Mouse (Mus musculus) embryonic facial prominence, embryonic 15.5 days (tissue): ENCODE measurements around the gene Echdc3. TPM values are rescaled to one million over a fixed set of nuclear protein-coding genes. Genes with fewer than 3 reads are reported as not detected.

Experiments used
- ATAC-seq: fragments of 200-750 bp; cut with Nextera tagmentation; 2 replicates; pipeline ENCODE4 v1.8.0; 2017; ENCODE audit warnings: low read depth, moderate TSS enrichment; ENCODE audit not compliant: insufficient number of reproducible peaks, low FRiP score, low TSS enrichment
- H3K27ac ChIP-seq: fragments of 300-500 bp; sonication (generic); replicated peaks from 2 replicates; pipeline ENCODE4 v1.5.1; 2015; ENCODE audit warnings: mild to moderate bottlenecking, inconsistent platforms
- H3K27me3 ChIP-seq: fragments of 300-500 bp; sonication (generic); 2 replicates; pipeline ENCODE4 v1.6.1; 2015; ENCODE audit warnings: inconsistent platforms
- H3K36me3 ChIP-seq: fragments of 300-500 bp; sonication (generic); 2 replicates; pipeline ENCODE4 v1.6.1; 2015; ENCODE audit warnings: mild to moderate bottlenecking, inconsistent platforms
- H3K4me1 ChIP-seq: fragments of 300-500 bp; sonication (generic); 2 replicates; pipeline ENCODE4 v1.6.1; 2015; ENCODE audit warnings: inconsistent platforms
- H3K4me2 ChIP-seq: fragments of 300-500 bp; sonication (generic); replicated peaks from 2 replicates; pipeline ENCODE4 v1.6.1; 2015; ENCODE audit warnings: mild to moderate bottlenecking, inconsistent platforms
- H3K4me3 ChIP-seq: fragments of 300-500 bp; sonication (generic); replicated peaks from 2 replicates; pipeline ENCODE4 v1.5.1; 2015; ENCODE audit warnings: mild to moderate bottlenecking, inconsistent platforms
- H3K9ac ChIP-seq: fragments of 300-500 bp; sonication (generic); 2 replicates; pipeline ENCODE4 v1.6.1; 2015; ENCODE audit warnings: inconsistent platforms
- H3K9me3 ChIP-seq: fragments of 300-500 bp; sonication (generic); replicated peaks from 2 replicates; pipeline ENCODE4 v1.6.1; 2016; ENCODE audit warnings: inconsistent platforms
- WGBS: fragments of 180-500 bp; shearing (Covaris S2); methylation state at CpG from one replicate; pipeline ENCODE4 v1.1.7; 2015; 5-methylcytosine and 5-hydroxymethylcytosine counted together
- polyA plus RNA-seq: library from polyadenylated mRNA; unstranded; fragments of >200 nt; fragmentation: Nextera tagmentation; extraction: Ambion mirVana; gene quantifications from 2 replicates; pipeline ENCODE4 v1.2.1, GENCODE M21; 2015

The Echdc3 gene
- polyA plus RNA-seq, 1 experiment from 2014 or later = 6.3 TPM

DNA sequence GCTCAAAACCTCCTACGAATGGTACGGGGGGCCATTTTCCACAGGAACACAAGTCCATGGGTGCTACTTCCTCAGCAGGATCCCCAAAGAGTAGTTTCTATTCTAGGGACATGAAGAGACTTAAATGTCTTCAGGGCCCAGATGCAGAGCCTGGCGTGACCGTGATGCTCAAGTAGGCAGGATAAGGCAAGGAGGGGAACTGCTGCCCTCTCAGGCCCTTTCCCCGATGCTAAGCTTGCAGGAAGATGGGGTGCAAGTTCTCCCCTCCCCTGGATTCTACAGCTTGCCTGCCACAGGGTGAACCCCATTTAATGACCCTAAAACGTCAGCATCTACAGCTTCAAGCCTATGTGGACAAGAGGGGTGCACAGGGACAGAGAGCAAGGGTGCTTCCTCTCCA lies 22.8 kb downstream of the Echdc3 start:
- WGBS = 89% methylated on average over 6 of the region's 6 CpGs
- ATAC-seq = no peak
- no peak overlapping the region for H3K9ac ChIP-seq
- no peak overlapping the region for H3K4me2 ChIP-seq
- no peak overlapping the region for H3K27ac ChIP-seq
- H3K36me3 ChIP-seq = no peaks in the 10 kb centered on the region
- H3K27me3 ChIP-seq = no peaks in the 10 kb centered on the region
- no peaks in the 10 kb centered on the region for H3K9me3 ChIP-seq
- peaks cover 20% of the 10 kb centered on the region for H3K4me1 ChIP-seq
- H3K4me3 ChIP-seq = no peak overlapping the region

DNA sequence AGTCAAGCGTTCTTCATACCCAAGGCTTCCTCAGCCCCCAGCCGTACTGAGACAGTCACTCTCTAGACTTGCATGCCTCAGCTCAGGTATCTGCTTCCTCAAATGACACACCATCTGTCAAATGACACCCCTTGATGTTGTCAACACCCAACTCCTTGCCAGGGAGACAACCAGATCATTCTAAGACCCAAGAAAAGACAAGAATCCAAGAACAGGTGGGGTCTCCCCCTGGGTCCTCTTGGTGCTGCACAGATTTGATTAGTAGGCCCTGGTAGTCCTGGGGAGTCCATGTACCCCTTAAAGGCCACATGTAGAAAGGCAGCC lies 23.2 kb downstream of the Echdc3 start:
- ATAC-seq = no peak
- Histone ChIP-seq H3K27me3 (no peaks in the 10 kb centered on the region), H3K4me3 (no peak overlapping the region), H3K9me3 (no peaks in the 10 kb centered on the region; the same call in 1 of the 2 replicates), H3K4me2 (no peak overlapping the region), H3K4me1 (peaks cover 17% of the 10 kb centered on the region), H3K36me3 (no peaks in the 10 kb centered on the region), H3K27ac (no peak overlapping the region), H3K9ac (no peak overlapping the region)
- WGBS = 75% methylated on average over 2 of the region's 2 CpGs

DNA sequence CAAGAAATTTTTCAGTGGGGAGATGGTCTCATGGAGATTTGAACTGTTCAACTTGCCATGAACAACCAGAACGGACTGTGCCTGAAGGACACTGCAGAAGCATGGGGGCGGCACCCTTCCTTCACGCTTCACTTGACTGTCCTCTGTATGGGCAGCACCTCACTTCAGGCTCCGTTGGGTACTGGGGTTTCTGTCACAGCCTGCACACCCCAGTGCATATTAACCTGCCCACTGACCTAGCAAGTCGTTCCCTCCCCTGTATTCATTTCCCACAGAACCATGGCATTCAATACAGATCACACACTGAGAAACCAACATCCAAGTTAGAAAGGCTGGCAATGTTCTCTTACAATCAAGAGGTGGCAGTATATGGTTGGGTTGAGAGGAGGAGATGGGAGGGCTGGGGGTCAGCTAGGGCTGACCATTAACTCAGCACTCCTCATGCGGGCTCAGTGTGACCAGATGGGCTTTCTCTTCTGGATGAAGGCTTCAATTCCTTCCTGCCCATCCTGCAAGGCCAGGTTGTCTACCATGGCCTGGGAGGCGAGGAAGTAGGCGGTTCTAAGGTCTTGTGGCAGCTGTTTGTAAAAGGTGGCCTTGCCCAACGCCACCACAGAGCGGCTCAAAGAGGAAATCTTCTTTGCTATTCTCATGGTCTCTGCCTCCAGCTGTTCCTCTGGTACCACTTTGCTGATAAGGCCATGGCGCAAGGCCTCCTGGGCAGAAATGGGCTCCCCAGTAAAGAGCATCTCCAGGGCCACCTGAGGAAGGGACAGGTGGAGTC lies 23.8 kb downstream of the Echdc3 start:
- H3K36me3 ChIP-seq = no peaks in the 10 kb centered on the region
- H3K9ac ChIP-seq = no peak overlapping the region
- H3K9me3 ChIP-seq = no peaks in the 10 kb centered on the region; the same call in 1 of the 2 replicates
- H3K4me1 ChIP-seq = peaks cover 12% of the 10 kb centered on the region
- H3K4me3 ChIP-seq = no peak overlapping the region
- H3K27ac ChIP-seq = no peak overlapping the region
- no peak overlapping the region for H3K4me2 ChIP-seq
- 84% methylated on average over 11 of the region's 11 CpGs for WGBS
- ATAC-seq = no peak
- no peaks in the 10 kb centered on the region for H3K27me3 ChIP-seq

DNA sequence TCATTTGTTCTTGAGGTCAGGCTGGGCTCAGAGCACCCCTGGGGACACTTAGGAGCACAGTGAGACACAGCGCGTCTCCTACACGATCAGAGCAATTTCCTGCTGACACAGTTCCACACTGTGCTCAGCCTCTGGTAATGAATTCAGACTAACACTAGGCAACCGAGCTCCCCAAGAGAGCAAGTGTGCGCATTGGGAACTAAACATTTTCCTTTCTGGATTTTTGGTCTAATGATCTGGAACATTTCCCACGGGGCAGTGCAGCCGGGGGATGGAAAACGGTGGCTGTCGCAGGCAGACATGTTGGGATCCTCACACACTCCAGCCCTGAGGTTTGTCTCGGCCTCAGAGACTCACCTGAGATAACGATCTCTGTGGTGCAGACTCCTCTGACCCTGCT lies 25.4 kb downstream of the Echdc3 start:
- Histone ChIP-seq H3K27me3 (no peaks in the 10 kb centered on the region), H3K9me3 (no peaks in the 10 kb centered on the region; the same call in 1 of the 2 replicates), H3K27ac (no peak overlapping the region), H3K4me3 (no peak overlapping the region), H3K4me1 (0 out of 2 replicates have a peak, but pooled peaks cover 5% of the 10 kb centered on the region), H3K4me2 (no peak overlapping the region), H3K9ac (no peak overlapping the region), H3K36me3 (no peaks in the 10 kb centered on the region)
- ATAC-seq = no peak
- WGBS = 55% methylated on average over 11 of the region's 11 CpGs

DNA sequence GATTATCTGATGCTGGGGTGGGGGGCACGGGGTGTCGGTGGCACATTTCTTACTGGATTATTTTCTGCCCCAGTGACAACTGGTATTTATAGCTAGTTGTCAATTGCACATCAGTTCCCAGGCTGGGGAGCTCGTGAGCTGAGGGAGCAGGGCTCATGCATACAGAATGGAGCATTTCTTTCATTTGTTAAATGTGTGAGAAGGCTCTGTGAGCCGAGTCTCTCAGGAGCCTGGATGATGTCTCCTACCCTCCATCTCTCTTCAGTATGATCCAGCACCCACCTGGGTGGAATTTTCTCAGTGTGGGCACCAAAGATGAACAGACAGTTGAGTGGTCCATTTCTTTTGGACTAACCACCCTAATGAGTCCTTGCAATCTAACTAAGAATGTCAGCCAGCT lies 25.9 kb downstream of the Echdc3 start:
- Histone ChIP-seq H3K4me2 (no peak overlapping the region), H3K9ac (no peak overlapping the region), H3K36me3 (no peaks in the 10 kb centered on the region), H3K4me1 (0 out of 2 replicates have a peak, but pooled peaks cover 5% of the 10 kb centered on the region), H3K27me3 (no peaks in the 10 kb centered on the region), H3K27ac (no peak overlapping the region), H3K9me3 (no peaks in the 10 kb centered on the region; the same call in 1 of the 2 replicates), H3K4me3 (no peak overlapping the region)
- no peak for ATAC-seq
- WGBS = 45% methylated on average over 4 of the region's 4 CpGs

DNA sequence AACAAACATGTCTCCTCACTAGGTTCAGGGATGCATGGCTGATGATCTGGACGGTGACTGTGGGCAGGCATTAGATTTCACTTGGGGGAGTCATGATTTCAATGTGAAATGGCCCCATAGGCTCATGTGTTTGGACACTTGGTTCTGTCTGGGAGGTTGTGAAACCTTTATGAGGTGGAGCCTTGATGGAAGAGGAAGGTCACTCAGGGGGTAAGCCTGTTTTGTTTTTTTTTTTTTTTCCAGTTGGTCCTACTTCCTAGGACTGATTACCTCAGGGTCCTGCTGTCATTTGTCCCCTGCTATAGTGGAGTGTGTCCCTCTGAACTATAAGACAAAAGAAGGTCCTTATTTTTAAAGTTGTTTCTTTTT lies 33.1 kb downstream of the Echdc3 start:
- WGBS = 67% methylated on average over 1 of the region's 1 CpGs
- no peak overlapping the region for H3K27ac ChIP-seq
- H3K4me1 ChIP-seq = no peaks in the 10 kb centered on the region
- H3K9me3 ChIP-seq = no peaks in the 10 kb centered on the region; the same call in 1 of the 2 replicates
- H3K36me3 ChIP-seq = no peaks in the 10 kb centered on the region
- H3K9ac ChIP-seq = no peak overlapping the region
- no peaks in the 10 kb centered on the region for H3K27me3 ChIP-seq
- ATAC-seq = no peak
- H3K4me2 ChIP-seq = no peak overlapping the region
- H3K4me3 ChIP-seq = no peak overlapping the region

DNA sequence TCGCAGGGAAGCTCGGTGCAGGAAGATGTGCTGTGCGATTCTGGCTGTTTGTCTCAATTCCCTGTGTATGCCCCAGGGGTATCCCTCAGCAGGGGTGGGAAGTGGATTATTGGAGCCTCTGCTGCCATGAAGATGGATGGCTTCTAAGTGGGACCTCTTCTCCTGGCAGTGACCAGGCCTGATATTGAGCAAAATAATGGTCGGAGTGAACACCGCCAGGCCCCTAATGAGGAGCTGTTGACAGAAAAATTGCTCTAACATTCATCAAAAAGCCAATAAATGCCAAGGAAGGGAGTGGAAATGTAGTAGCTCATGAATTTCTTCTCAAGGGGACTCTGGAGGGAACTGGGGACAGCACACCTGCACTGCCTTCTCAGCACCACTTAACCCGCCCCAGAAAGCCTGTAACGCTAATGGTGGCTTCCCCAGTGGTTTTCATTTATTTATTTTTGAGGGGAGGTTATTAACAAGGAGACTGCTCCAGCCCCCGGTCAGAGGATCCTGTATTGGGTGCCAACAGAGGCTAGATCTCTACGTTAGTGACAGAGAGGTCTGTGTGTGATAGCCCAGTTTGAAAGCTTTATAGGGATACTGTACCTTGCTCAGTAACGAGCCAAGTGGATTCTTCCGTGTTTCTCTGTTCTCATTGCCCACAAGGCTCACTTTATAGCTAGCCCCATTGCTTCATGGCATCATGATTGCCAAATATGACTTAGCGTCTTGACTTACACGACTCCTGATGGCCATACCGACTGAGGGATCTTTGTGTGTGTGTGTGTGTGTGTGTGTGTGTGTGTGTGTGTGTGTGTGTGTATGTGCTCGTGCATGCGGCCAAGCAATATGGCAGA lies 33.7 kb downstream of the Echdc3 start:
- Histone ChIP-seq H3K27me3 (no peaks in the 10 kb centered on the region), H3K9me3 (no peaks in the 10 kb centered on the region), H3K4me3 (no peak overlapping the region), H3K36me3 (no peaks in the 10 kb centered on the region), H3K4me1 (no peaks in the 10 kb centered on the region), H3K9ac (no peak overlapping the region), H3K27ac (no peak overlapping the region), H3K4me2 (no peak overlapping the region)
- no peak for ATAC-seq
- 79% methylated on average over 16 of the region's 16 CpGs for WGBS

DNA sequence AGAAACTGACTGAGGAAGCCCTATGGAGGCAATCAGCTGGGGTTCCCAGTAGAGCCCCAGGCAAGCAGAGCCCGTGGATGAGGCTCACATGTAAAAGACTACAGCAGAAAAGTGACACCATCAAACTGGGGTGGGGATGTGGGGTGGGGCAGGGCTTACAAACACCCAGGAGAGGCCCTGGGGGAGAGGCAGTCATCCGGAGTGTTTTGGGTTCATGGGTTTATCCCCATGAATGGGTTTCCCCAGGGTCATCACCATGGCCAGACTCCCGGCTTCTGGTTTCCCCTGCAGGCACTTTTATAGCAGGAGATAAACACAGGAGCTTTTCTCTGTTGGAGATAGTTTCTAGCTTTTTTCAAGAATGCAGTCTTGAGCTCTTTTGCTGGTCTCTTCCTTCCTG lies 39.8 kb downstream of the Echdc3 start:
- Histone ChIP-seq H3K4me2 (no peak overlapping the region), H3K4me1 (peaks cover 5% of the 10 kb centered on the region; the same call in 1 of the 2 replicates), H3K27ac (no peak overlapping the region), H3K36me3 (no peaks in the 10 kb centered on the region), H3K4me3 (no peak overlapping the region), H3K9ac (no peak overlapping the region), H3K27me3 (no peaks in the 10 kb centered on the region), H3K9me3 (no peaks in the 10 kb centered on the region)
- ATAC-seq = no peak
- 15% methylated on average over 3 of the region's 3 CpGs for WGBS

DNA sequence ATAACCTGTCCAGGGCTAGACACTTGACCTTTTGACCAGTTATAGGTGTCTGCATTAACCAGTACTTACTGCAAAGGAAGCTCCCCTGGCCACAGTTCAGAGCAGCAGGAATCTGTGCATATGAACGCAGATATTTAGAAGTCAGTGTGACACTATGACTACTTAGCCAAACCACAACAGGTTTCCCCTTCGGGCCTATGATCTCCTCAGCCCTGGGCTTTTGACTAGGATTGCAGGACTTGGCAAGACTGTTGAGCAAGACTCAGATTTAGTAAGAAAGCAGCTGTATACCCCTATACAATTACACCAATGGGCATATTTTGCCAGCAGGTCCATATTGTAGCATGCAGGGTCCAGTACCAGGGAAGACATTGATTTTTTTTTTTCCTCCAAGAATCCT lies 44.3 kb downstream of the Echdc3 start:
- ATAC-seq = no peak
- H3K36me3 ChIP-seq = no peaks in the 10 kb centered on the region
- H3K4me2 ChIP-seq = no peak overlapping the region
- H3K27ac ChIP-seq = no peak overlapping the region
- WGBS = 62% methylated on average over 2 of the region's 2 CpGs
- H3K9ac ChIP-seq = no peak overlapping the region
- peaks cover 20% of the 10 kb centered on the region for H3K4me1 ChIP-seq
- H3K9me3 ChIP-seq = no peaks in the 10 kb centered on the region
- H3K27me3 ChIP-seq = no peaks in the 10 kb centered on the region
- H3K4me3 ChIP-seq = no peak overlapping the region

DNA sequence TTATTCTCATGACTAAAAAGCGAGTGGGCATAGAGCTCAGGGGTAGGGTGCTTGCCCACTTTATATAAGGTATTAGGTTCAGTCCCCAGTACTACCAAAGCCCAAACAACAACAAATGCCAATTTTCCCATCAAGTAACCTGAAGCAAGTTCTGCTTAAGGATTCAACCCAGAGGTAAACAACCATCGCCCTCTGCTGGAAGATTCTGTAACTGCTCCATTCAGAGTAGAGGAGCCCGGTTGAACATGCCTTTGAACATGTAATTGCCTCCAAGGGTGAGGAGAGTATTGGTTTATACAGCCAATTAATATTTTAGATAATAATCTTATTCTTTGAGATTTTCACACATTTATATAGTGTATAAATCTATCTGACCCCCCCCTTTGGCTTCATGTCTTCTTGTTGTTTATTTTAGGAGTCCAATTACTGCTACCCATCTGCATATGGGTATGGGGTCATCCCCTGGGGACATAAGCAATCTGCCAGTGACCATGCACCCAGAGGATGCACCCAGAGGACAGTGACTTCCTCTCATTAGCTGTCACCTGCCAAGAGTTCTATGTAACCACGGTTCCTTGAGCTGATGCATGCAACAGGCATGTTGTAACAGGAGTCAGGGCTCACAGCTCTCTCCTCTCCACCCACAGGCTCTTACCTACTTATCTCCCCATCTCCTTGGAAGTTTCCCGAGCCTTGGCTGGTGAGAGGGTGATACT lies 44.8 kb downstream of the Echdc3 start:
- Histone ChIP-seq H3K9me3 (no peaks in the 10 kb centered on the region), H3K27ac (no peak overlapping the region)
- ATAC-seq = 0 out of 2 replicates have a peak, but pooled peaks have one; percentile 53

DNA sequence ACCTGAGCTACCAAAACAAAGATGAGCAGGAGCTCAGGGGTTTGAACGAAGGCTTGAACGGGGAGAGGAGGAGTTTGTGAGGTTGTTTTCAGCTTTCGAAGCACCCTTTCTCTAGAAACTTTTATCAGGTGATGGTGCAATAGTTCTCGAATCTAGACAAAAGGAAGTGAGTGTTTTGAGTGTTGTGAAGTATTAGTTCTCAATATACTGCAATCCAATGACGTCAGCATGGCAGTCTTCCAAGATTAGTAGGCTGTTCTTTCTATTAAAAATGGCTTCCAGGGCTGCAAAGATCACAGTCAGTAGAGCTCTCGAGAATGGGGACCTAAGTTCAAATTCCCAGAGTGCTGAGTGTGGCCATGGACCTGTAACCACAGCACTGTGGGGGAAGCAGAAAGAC lies 47.1 kb downstream of the Echdc3 start:
- 60% methylated on average over 6 of the region's 6 CpGs for WGBS
- H3K27me3 ChIP-seq = no peaks in the 10 kb centered on the region
- no peak overlapping the region for H3K27ac ChIP-seq
- H3K9ac ChIP-seq = no peak overlapping the region
- peaks cover 36% of the 10 kb centered on the region for H3K4me1 ChIP-seq
- ATAC-seq = no peak
- no peak overlapping the region for H3K4me2 ChIP-seq
- H3K4me3 ChIP-seq = no peak overlapping the region
- no peaks in the 10 kb centered on the region for H3K36me3 ChIP-seq
- no peaks in the 10 kb centered on the region for H3K9me3 ChIP-seq

More for the DNA sequence above, 44.8 kb downstream of the Echdc3 start:
- Histone ChIP-seq H3K27me3 (no peaks in the 10 kb centered on the region), H3K9ac (no peak overlapping the region), H3K4me1 (peaks cover 24% of the 10 kb centered on the region), H3K36me3 (no peaks in the 10 kb centered on the region), H3K4me3 (no peak overlapping the region), H3K4me2 (no peak overlapping the region)
- 17% methylated on average over 5 of the region's 5 CpGs for WGBS
